Mouse (Mus musculus) limb, embryonic 13.5 days (tissue): ENCODE data around the gene Dock4. TPM values are rescaled to one million over a fixed set of nuclear protein-coding genes. Genes with fewer than 3 reads are reported as not detected.

Source experiments
- ATAC-seq: fragments of 200-750 bp; cut with Nextera tagmentation; 2 replicates; pipeline ENCODE4 v1.8.0; 2017; ENCODE audit warnings: low read depth, moderate number of reproducible peaks, moderate TSS enrichment; ENCODE audit not compliant: low FRiP score
- H3K27ac ChIP-seq: fragments of 300-500 bp; sonication (generic); 2 replicates; pipeline ENCODE4 v1.5.1; 2015; ENCODE audit warnings: inconsistent platforms, mild to moderate bottlenecking, moderate library complexity
- H3K27me3 ChIP-seq: fragments of 300-500 bp; sonication (generic); 2 replicates; pipeline ENCODE4 v1.6.1; 2015; ENCODE audit warnings: mild to moderate bottlenecking, inconsistent platforms
- H3K36me3 ChIP-seq: fragments of 300-500 bp; sonication (generic); 2 replicates; pipeline ENCODE4 v1.6.1; 2015; ENCODE audit warnings: inconsistent platforms, mild to moderate bottlenecking, moderate library complexity
- H3K4me1 ChIP-seq: fragments of 300-500 bp; sonication (generic); 2 replicates; pipeline ENCODE4 v1.6.1; 2015; ENCODE audit warnings: inconsistent platforms
- H3K4me2 ChIP-seq: fragments of 300-500 bp; sonication (generic); replicated peaks from 2 replicates; pipeline ENCODE4 v1.6.1; 2015; ENCODE audit warnings: inconsistent platforms, mild to moderate bottlenecking, moderate library complexity
- H3K4me3 ChIP-seq: fragments of 300-500 bp; sonication (generic); 2 replicates; pipeline ENCODE4 v1.5.1; 2015; ENCODE audit warnings: moderate library complexity, mild to moderate bottlenecking, inconsistent platforms
- H3K9ac ChIP-seq: fragments of 300-500 bp; sonication (generic); 2 replicates; pipeline ENCODE4 v1.6.1; 2015; ENCODE audit warnings: mild to moderate bottlenecking, inconsistent platforms
- H3K9me3 ChIP-seq: fragments of 300-500 bp; sonication (generic); 2 replicates; pipeline ENCODE4 v1.6.1; 2016; ENCODE audit warnings: inconsistent platforms
- WGBS: fragments of 180-500 bp; shearing (Covaris S2); methylation state at CpG from one replicate; pipeline ENCODE4 v1.1.7; 2015; 5-methylcytosine and 5-hydroxymethylcytosine counted together
- polyA plus RNA-seq: library from polyadenylated mRNA; unstranded; fragments of >200 nt; fragmentation: Nextera tagmentation; extraction: Ambion mirVana; gene quantifications from 2 replicates; pipeline ENCODE4 v1.2.1, GENCODE M21; 2015

Dock4 gene
- polyA plus RNA-seq, 1 experiment from 2014 or later: 19.1 TPM

- Histone ChIP-seq H3K4me1 (0 out of 2 replicates have a peak, but pooled peaks cover 4% of the 10 kb centered on the region), H3K4me3 (no peak overlapping the region), H3K36me3 (no peaks in the 10 kb centered on the region), H3K9me3 (no peaks in the 10 kb centered on the region), H3K4me2 (no peak overlapping the region), H3K27me3 (no peaks in the 10 kb centered on the region), H3K27ac (peak overlapping the region; percentile 22; the same call in 1 of the 2 replicates), H3K9ac (no peak overlapping the region)
- WGBS: 71% methylated on average over 3 of the region's 3 CpGs
- ATAC-seq: no peak
These were observed 112.8 kb downstream of the Dock4 start for GRCm38 (mm10) chr12:40558600-40558999.

- Histone ChIP-seq H3K36me3 (no peaks in the 10 kb centered on the region), H3K4me3 (no peak overlapping the region), H3K9me3 (no peaks in the 10 kb centered on the region), H3K9ac (no peak overlapping the region), H3K4me2 (no peak overlapping the region), H3K27me3 (no peaks in the 10 kb centered on the region), H3K4me1 (peaks cover 6% of the 10 kb centered on the region), H3K27ac (peak overlapping the region; percentile 22; the same call in 1 of the 2 replicates)
- 70% methylated on average over 11 of the region's 11 CpGs for WGBS
- no peak for ATAC-seq
These were observed 113.4 kb downstream of the Dock4 start for GRCm38 (mm10) chr12:40559103-40559502.

- Histone ChIP-seq H3K9ac (no peak overlapping the region), H3K4me1 (peaks cover 25% of the 10 kb centered on the region), H3K4me3 (no peak overlapping the region), H3K4me2 (no peak overlapping the region), H3K27ac (no peak overlapping the region), H3K36me3 (no peaks in the 10 kb centered on the region), H3K27me3 (no peaks in the 10 kb centered on the region), H3K9me3 (no peaks in the 10 kb centered on the region)
- 42% methylated on average over 1 of the region's 1 CpGs for WGBS
- no peak for ATAC-seq
These were observed 118.0 kb downstream of the Dock4 start for GRCm38 (mm10) chr12:40563703-40564102.

GRCm38 (mm10) chr12:40564261-40564660 is 118.5 kb downstream of the Dock4 start:
- Histone ChIP-seq H3K9me3 (no peaks in the 10 kb centered on the region), H3K27me3 (no peaks in the 10 kb centered on the region), H3K4me3 (no peak overlapping the region), H3K27ac (no peak overlapping the region), H3K36me3 (no peaks in the 10 kb centered on the region), H3K4me2 (no peak overlapping the region), H3K4me1 (peaks cover 25% of the 10 kb centered on the region), H3K9ac (no peak overlapping the region)
- WGBS: 27% methylated on average over 2 of the region's 2 CpGs
- no peak for ATAC-seq

- no peak overlapping the region for H3K4me3 ChIP-seq
- no peak overlapping the region for H3K27ac ChIP-seq
- ATAC-seq: no peak
- H3K9ac ChIP-seq: no peak overlapping the region
- H3K27me3 ChIP-seq: no peaks in the 10 kb centered on the region
- no peak overlapping the region for H3K4me2 ChIP-seq
- H3K9me3 ChIP-seq: no peaks in the 10 kb centered on the region
- 42% methylated on average over 4 of the region's 4 CpGs for WGBS
- no peaks in the 10 kb centered on the region for H3K36me3 ChIP-seq
- peaks cover 30% of the 10 kb centered on the region for H3K4me1 ChIP-seq
These were observed 122.7 kb downstream of the Dock4 start for GRCm38 (mm10) chr12:40568365-40568885.

GRCm38 (mm10) chr12:40568971-40569968 is 123.5 kb downstream of the Dock4 start:
- 48% methylated on average over 9 of the region's 9 CpGs for WGBS
- H3K27me3 ChIP-seq: no peaks in the 10 kb centered on the region
- H3K9ac ChIP-seq: no peak overlapping the region
- H3K36me3 ChIP-seq: no peaks in the 10 kb centered on the region
- H3K4me2 ChIP-seq: no peak overlapping the region
- H3K4me1 ChIP-seq: peaks cover 26% of the 10 kb centered on the region
- H3K27ac ChIP-seq: no peak overlapping the region
- H3K4me3 ChIP-seq: no peak overlapping the region
- no peaks in the 10 kb centered on the region for H3K9me3 ChIP-seq
- no peak for ATAC-seq

- 12% methylated on average over 1 of the region's 1 CpGs for WGBS
- no peak overlapping the region for H3K4me3 ChIP-seq
- H3K4me1 ChIP-seq: peaks cover 23% of the 10 kb centered on the region
- no peaks in the 10 kb centered on the region for H3K9me3 ChIP-seq
- H3K27me3 ChIP-seq: no peaks in the 10 kb centered on the region
- no peaks in the 10 kb centered on the region for H3K36me3 ChIP-seq
- no peak overlapping the region for H3K4me2 ChIP-seq
- no peak overlapping the region for H3K27ac ChIP-seq
- ATAC-seq: no peak
- H3K9ac ChIP-seq: no peak overlapping the region
These were observed 124.5 kb downstream of the Dock4 start for GRCm38 (mm10) chr12:40570250-40570649.

GRCm38 (mm10) chr12:40574051-40574450 is 128.3 kb downstream of the Dock4 start:
- no peak for ATAC-seq
- no peak overlapping the region for H3K4me2 ChIP-seq
- no peaks in the 10 kb centered on the region for H3K27me3 ChIP-seq
- H3K4me1 ChIP-seq: peaks cover 5% of the 10 kb centered on the region
- H3K9me3 ChIP-seq: no peaks in the 10 kb centered on the region
- WGBS: 59% methylated on average over 3 of the region's 3 CpGs
- no peak overlapping the region for H3K27ac ChIP-seq
- H3K9ac ChIP-seq: no peak overlapping the region
- no peak overlapping the region for H3K4me3 ChIP-seq
- no peaks in the 10 kb centered on the region for H3K36me3 ChIP-seq

GRCm38 (mm10) chr12:40576749-40577148 is 131.0 kb downstream of the Dock4 start:
- H3K9me3 ChIP-seq: no peaks in the 10 kb centered on the region
- no peak for ATAC-seq
- no peaks in the 10 kb centered on the region for H3K36me3 ChIP-seq
- H3K27ac ChIP-seq: no peak overlapping the region
- H3K4me3 ChIP-seq: no peak overlapping the region
- H3K27me3 ChIP-seq: no peaks in the 10 kb centered on the region
- 81% methylated on average over 2 of the region's 2 CpGs for WGBS
- peaks cover 21% of the 10 kb centered on the region for H3K4me1 ChIP-seq
- no peak overlapping the region for H3K4me2 ChIP-seq
- H3K9ac ChIP-seq: no peak overlapping the region

- Histone ChIP-seq H3K4me3 (no peak overlapping the region), H3K36me3 (no peaks in the 10 kb centered on the region), H3K4me2 (no peak overlapping the region), H3K9me3 (no peaks in the 10 kb centered on the region), H3K27ac (no peak overlapping the region), H3K27me3 (no peaks in the 10 kb centered on the region), H3K9ac (no peak overlapping the region), H3K4me1 (peaks cover 16% of the 10 kb centered on the region)
- ATAC-seq: no peak; the same call in 1 of the 2 replicates
- 7% methylated on average over 2 of the region's 2 CpGs for WGBS
These were observed 134.6 kb downstream of the Dock4 start for GRCm38 (mm10) chr12:40580351-40580750.

- Histone ChIP-seq H3K9ac (no peak overlapping the region), H3K4me1 (peaks cover 16% of the 10 kb centered on the region), H3K9me3 (no peaks in the 10 kb centered on the region), H3K4me3 (no peak overlapping the region), H3K27ac (no peak overlapping the region), H3K27me3 (no peaks in the 10 kb centered on the region), H3K4me2 (no peak overlapping the region), H3K36me3 (no peaks in the 10 kb centered on the region)
- WGBS: 18% methylated on average over 3 of the region's 3 CpGs
- ATAC-seq: 0 out of 2 replicates have a peak, but pooled peaks have one; percentile 61
These were observed 135.3 kb downstream of the Dock4 start for GRCm38 (mm10) chr12:40581037-40581436.

GRCm38 (mm10) chr12:40582059-40582458 is 136.3 kb downstream of the Dock4 start:
- no peaks in the 10 kb centered on the region for H3K9me3 ChIP-seq
- H3K27me3 ChIP-seq: no peaks in the 10 kb centered on the region
- H3K4me2 ChIP-seq: no peak overlapping the region
- no peak for ATAC-seq
- no peaks in the 10 kb centered on the region for H3K36me3 ChIP-seq
- WGBS: 87% methylated on average over 5 of the region's 5 CpGs
- H3K4me1 ChIP-seq: peaks cover 16% of the 10 kb centered on the region
- H3K27ac ChIP-seq: no peak overlapping the region
- H3K4me3 ChIP-seq: no peak overlapping the region
- no peak overlapping the region for H3K9ac ChIP-seq
